Mouse (Mus musculus) heart, postnatal 0 days (tissue): ENCODE measurements around the gene Zeb2.

Experiments used
- CTCF ChIP-seq: IDR thresholded peaks from 2 replicates; pipeline ENCODE4 v1.5.1; 2016; ENCODE audit warnings: antibody characterized with exemption, control low read depth, low read depth
- EP300 ChIP-seq: IDR thresholded peaks from 2 replicates; pipeline ENCODE4 v1.6.1; 2016; ENCODE audit warnings: antibody characterized with exemption, low read depth

GRCm38 (mm10) chr2:45096638-45097247 is 20.5 kb downstream of the Zeb2 start:
- TF ChIP-seq CTCF (no peak), EP300 (no peak)
